Mouse (Mus musculus) limb, embryonic 10.5 days (tissue): Measurements from ENCODE around the gene Plekho1. TPM values are rescaled to one million over a fixed set of nuclear protein-coding genes. Genes with fewer than 3 reads are reported as not detected.
A peak's percentile ranks its signal among the peaks of the same experiment; 100 is the strongest.

Source experiments
- DNase-seq: peaks from one replicate; pipeline ENCODE4 v3.0.0-alpha.2; 2017; ENCODE audit warnings: low spot score
- H3K27ac ChIP-seq: fragments of 300-500 bp; sonication (generic); 2 replicates; pipeline ENCODE4 v1.5.1; 2016; ENCODE audit warnings: mild to moderate bottlenecking
- H3K27me3 ChIP-seq: fragments of 300-500 bp; sonication (generic); 2 replicates; pipeline ENCODE4 v1.6.1; 2016; ENCODE audit warnings: low read depth, mild to moderate bottlenecking; ENCODE audit not compliant: poor library complexity, severe bottlenecking
- H3K36me3 ChIP-seq: fragments of 300-500 bp; sonication (generic); 2 replicates; pipeline ENCODE4 v1.6.1; 2016; ENCODE audit warnings: mild to moderate bottlenecking, moderate library complexity
- H3K4me1 ChIP-seq: fragments of 300-500 bp; sonication (generic); 2 replicates; pipeline ENCODE4 v1.6.1; 2016
- H3K4me3 ChIP-seq: fragments of 300-500 bp; sonication (generic); 2 replicates; pipeline ENCODE4 v1.5.1; 2016; ENCODE audit warnings: mild to moderate bottlenecking, moderate library complexity
- H3K9me3 ChIP-seq: fragments of 300-500 bp; sonication (generic); replicated peaks from 2 replicates; pipeline ENCODE4 v1.6.1; 2016; ENCODE audit warnings: mild to moderate bottlenecking
- WGBS: fragments of 180-500 bp; shearing (Covaris S2); methylation state at CpG from one replicate; pipeline ENCODE4 v1.1.7; 2016; 5-methylcytosine and 5-hydroxymethylcytosine counted together
- polyA plus RNA-seq: library from polyadenylated mRNA; unstranded; fragments of >200 nt; fragmentation: Nextera tagmentation; extraction: Ambion mirVana; gene quantifications from 2 replicates; pipeline ENCODE4 v1.2.1, GENCODE M21; 2016

Gene Plekho1
- polyA plus RNA-seq, 1 experiment from 2014 or later: 81.9 TPM

- WGBS: 2% methylated on average over 49 of the region's 49 CpGs
- H3K36me3 ChIP-seq: peaks cover 31% of the 10 kb centered on the region
- H3K27ac ChIP-seq: peak overlapping the region; percentile 89
- H3K4me3 ChIP-seq: peak overlapping the region; percentile 65
- no peaks in the 10 kb centered on the region for H3K9me3 ChIP-seq
- no peaks in the 10 kb centered on the region for H3K27me3 ChIP-seq
- 0 out of 2 replicates have a peak, but pooled peaks cover 3% of the 10 kb centered on the region for H3K4me1 ChIP-seq
- peak; percentile 92 for DNase-seq
These were observed 44.8 kb downstream of the Plekho1 start for GRCm38 (mm10) chr3:95950763-95951551.

GRCm38 (mm10) chr3:95948325-95948724 lies 47.5 kb downstream of the Plekho1 start:
- H3K36me3 ChIP-seq: peaks cover 57% of the 10 kb centered on the region
- H3K4me3 ChIP-seq: no peak overlapping the region
- no peaks in the 10 kb centered on the region for H3K9me3 ChIP-seq
- DNase-seq: no peak
- WGBS: 89% methylated on average over 5 of the region's 5 CpGs
- no peaks in the 10 kb centered on the region for H3K27me3 ChIP-seq
- H3K27ac ChIP-seq: no peak overlapping the region
- H3K4me1 ChIP-seq: 0 out of 2 replicates have a peak, but pooled peaks cover 3% of the 10 kb centered on the region

DNA sequence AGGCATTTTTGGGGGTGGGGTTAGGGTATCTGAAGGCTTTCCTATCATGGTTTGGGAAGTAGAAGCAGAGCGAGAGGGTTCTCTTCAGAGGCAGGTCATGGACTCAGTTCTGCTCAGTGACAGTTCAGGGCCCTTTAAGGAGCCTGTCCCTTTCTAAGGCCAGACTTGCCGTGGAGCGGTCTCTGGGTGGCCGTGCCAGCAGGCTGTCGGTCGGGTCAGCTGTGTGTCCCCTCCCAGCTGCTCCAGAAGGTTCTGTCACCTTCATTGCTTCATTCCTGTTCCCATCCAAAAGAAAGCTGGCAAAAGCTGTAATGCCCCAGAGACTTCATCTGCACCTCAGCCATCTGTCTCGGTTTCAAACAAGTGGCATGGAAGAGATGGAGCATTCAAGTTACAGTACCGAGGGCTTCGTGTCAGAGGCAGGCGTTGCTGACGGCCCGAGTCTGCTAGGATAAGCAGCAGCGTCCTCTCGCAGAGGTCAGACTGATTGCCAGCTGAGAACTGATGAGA lies 50.0 kb downstream of the Plekho1 start:
- Histone ChIP-seq H3K4me3 (no peak overlapping the region), H3K27me3 (no peaks in the 10 kb centered on the region), H3K27ac (no peak overlapping the region), H3K9me3 (no peaks in the 10 kb centered on the region), H3K36me3 (peaks cover 83% of the 10 kb centered on the region), H3K4me1 (0 out of 2 replicates have a peak, but pooled peaks cover 3% of the 10 kb centered on the region)
- WGBS: 89% methylated on average over 14 of the region's 14 CpGs
- no peak for DNase-seq

GRCm38 (mm10) chr3:95944742-95945141 lies 51.1 kb downstream of the Plekho1 start:
- H3K27ac ChIP-seq: no peak overlapping the region

DNA sequence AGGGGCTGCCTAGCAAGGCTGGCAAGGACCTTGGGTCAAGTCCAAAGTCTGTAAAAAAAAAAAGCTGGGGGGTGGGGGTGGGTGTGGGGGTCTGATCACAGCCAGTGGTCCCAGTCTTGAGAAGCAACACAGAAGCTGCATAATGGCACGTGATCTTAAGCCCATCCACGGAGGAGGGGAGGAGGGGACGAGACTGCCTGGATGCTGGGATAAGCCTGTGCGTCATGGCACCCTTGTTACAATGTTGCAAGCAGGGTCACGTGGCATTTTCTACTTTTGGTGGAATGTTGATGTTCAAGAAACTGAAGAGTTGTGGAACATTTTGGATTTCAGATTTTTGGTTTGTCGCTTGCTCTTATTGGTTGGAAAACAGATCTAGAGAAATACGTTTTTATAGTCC lies 52.6 kb downstream of the Plekho1 start:
- 99% methylated on average over 7 of the region's 7 CpGs for WGBS
- no peaks in the 10 kb centered on the region for H3K27me3 ChIP-seq
- no peaks in the 10 kb centered on the region for H3K9me3 ChIP-seq
- no peak overlapping the region for H3K4me3 ChIP-seq
- H3K27ac ChIP-seq: no peak overlapping the region
- DNase-seq: no peak
- H3K36me3 ChIP-seq: peaks cover 98% of the 10 kb centered on the region
- H3K4me1 ChIP-seq: no peaks in the 10 kb centered on the region

More at GRCm38 (mm10) chr3:95944742-95945141, 51.1 kb downstream of the Plekho1 start:
- DNase-seq: no peak
- Histone ChIP-seq H3K4me1 (no peaks in the 10 kb centered on the region), H3K4me3 (no peak overlapping the region), H3K9me3 (no peaks in the 10 kb centered on the region), H3K27me3 (no peaks in the 10 kb centered on the region), H3K36me3 (peaks cover 93% of the 10 kb centered on the region)
- 93% methylated on average over 8 of the region's 8 CpGs for WGBS

DNA sequence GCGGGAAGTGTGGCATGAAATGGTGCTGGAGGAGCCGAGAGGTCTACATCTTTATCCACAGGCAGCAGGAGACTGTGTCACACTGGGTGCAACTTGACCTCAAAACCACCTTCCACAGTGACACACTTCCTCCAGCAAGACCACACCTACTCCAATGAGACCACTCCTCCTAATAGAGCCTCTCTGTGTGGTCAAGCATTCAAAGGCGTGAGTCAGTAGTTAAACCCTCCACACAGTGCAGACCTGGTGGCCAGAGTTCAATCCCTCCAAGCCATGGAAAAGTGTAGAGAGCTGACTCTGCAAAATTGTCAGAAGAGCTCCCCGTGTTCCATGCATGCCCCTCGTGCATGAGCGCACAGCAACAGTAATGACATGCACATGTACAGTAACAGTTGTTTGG lies 53.1 kb downstream of the Plekho1 start:
- H3K4me3 ChIP-seq: no peak overlapping the region
- DNase-seq: no peak
- H3K27me3 ChIP-seq: no peaks in the 10 kb centered on the region
- WGBS: 92% methylated on average over 6 of the region's 6 CpGs
- H3K9me3 ChIP-seq: no peaks in the 10 kb centered on the region
- H3K36me3 ChIP-seq: peaks cover 98% of the 10 kb centered on the region
- no peaks in the 10 kb centered on the region for H3K4me1 ChIP-seq
- H3K27ac ChIP-seq: no peak overlapping the region

DNA sequence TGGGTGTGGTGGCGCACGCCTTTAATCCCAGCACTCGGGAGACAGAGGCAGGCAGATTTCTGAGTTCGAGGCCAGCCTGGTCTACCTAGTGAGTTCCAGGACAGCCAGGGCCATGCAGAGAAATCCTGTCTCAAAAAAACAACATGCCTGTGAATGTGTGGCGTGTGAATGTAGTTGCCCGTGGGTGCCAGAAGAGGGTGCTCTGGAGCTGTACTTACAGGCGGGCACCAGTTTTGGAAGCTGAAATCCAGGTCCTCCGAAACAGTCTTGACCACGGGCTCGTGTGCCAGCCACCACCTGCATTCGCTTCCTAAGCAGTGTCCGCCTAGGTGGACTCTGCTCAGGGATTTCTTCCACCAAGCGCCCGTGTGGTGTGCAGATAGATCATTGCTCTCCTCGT lies 57.0 kb downstream of the Plekho1 start:
- 95% methylated on average over 15 of the region's 15 CpGs for WGBS
- Histone ChIP-seq H3K4me3 (no peak overlapping the region), H3K9me3 (no peaks in the 10 kb centered on the region), H3K27me3 (no peaks in the 10 kb centered on the region), H3K27ac (no peak overlapping the region), H3K36me3 (peaks cover 99% of the 10 kb centered on the region), H3K4me1 (no peaks in the 10 kb centered on the region)
- DNase-seq: peak; percentile 41

Other genes with a start within 250 kb of the Plekho1 start
- gene Tars2, start 235.8 kb downstream of the Plekho1 start, polyA plus RNA-seq: 82.1 and 86.1 TPM in 2 replicates
- 21.0 and 24.8 TPM in 2 replicates for gene Rprd2, start 177.1 kb downstream of the Plekho1 start, polyA plus RNA-seq
- 73.6 and 77.1 TPM in 2 replicates for gene Prpf3, start 140.1 kb downstream of the Plekho1 start, polyA plus RNA-seq
- 357 and 376 TPM in 2 replicates for gene Mrps21, start 124.5 kb downstream of the Plekho1 start, polyA plus RNA-seq
- 8.8 and 10.5 TPM in 2 replicates for gene Ciart, start 113.8 kb downstream of the Plekho1 start, polyA plus RNA-seq
- 7.9 and 11.4 TPM in 2 replicates for gene BC028528, start 104.0 kb downstream of the Plekho1 start, polyA plus RNA-seq
- gene Aph1a, start 102.0 kb downstream of the Plekho1 start, polyA plus RNA-seq: 24.3 and 24.5 TPM in 2 replicates
- 161 and 187 TPM in 2 replicates for gene Car14, start 91.3 kb downstream of the Plekho1 start, polyA plus RNA-seq
- gene Anp32e, start 66.8 kb downstream of the Plekho1 start, polyA plus RNA-seq: 344 and 367 TPM in 2 replicates
- 22.4 and 23.6 TPM in 2 replicates for gene Vps45, start 62.5 kb upstream of the Plekho1 start, polyA plus RNA-seq
- gene Otud7b, start 108.5 kb upstream of the Plekho1 start, polyA plus RNA-seq: 18.6 and 19.2 TPM in 2 replicates
- 10.8 and 18.2 TPM in 2 replicates for gene Mtmr11, start 166.0 kb upstream of the Plekho1 start, polyA plus RNA-seq
- gene Sf3b4, start 176.3 kb upstream of the Plekho1 start, polyA plus RNA-seq: 290 and 304 TPM in 2 replicates
- gene Sv2a, start 185.2 kb upstream of the Plekho1 start, polyA plus RNA-seq: 3.6 and 3.9 TPM in 2 replicates
- gene Bola1, start 223.7 kb upstream of the Plekho1 start, polyA plus RNA-seq: 74.2 and 76.5 TPM in 2 replicates
- 0.63 and 1.2 TPM in 2 replicates for gene Hist2h2ab, start 223.9 kb upstream of the Plekho1 start, polyA plus RNA-seq
- 11.7 and 16.3 TPM in 2 replicates for gene Hist2h2ac, start 224.9 kb upstream of the Plekho1 start, polyA plus RNA-seq
- gene Hist2h2be, start 225.1 kb upstream of the Plekho1 start, polyA plus RNA-seq: 3.4 and 5.8 TPM in 2 replicates
- 6.5 and 7.3 TPM in 2 replicates for gene Hist2h3c2, start 243.1 kb upstream of the Plekho1 start, polyA plus RNA-seq
- 18.9 and 27.3 TPM in 2 replicates for gene Hist2h2aa2, start 244.3 kb upstream of the Plekho1 start, polyA plus RNA-seq
- 12.7 and 15.9 TPM in 2 replicates for gene Hist2h2aa1, start 249.5 kb upstream of the Plekho1 start, polyA plus RNA-seq